Mouse (Mus musculus) heart, embryonic 11.5 days (tissue): Measurements from ENCODE around the gene Enthd1. TPM values are rescaled to one million over a fixed set of nuclear protein-coding genes. Genes with fewer than 3 reads are reported as not detected.

Experiments used
- ATAC-seq: fragments of 200-750 bp; cut with Nextera tagmentation; replicated peaks from 2 replicates; pipeline ENCODE4 v1.8.0; 2017; ENCODE audit warnings: moderate library complexity; ENCODE audit not compliant: insufficient number of reproducible peaks, low FRiP score, low TSS enrichment
- H3K27ac ChIP-seq: fragments of 300-500 bp; sonication (generic); 2 replicates; pipeline ENCODE4 v1.5.1; 2014; ENCODE audit warnings: mild to moderate bottlenecking, low read depth, low read length
- H3K27me3 ChIP-seq: fragments of 300-500 bp; sonication (generic); 2 replicates; pipeline ENCODE4 v1.6.1; 2014; ENCODE audit warnings: mild to moderate bottlenecking, low read length, mixed read lengths; ENCODE audit not compliant: control insufficient read depth, insufficient read depth
- H3K36me3 ChIP-seq: fragments of 300-500 bp; sonication (generic); 2 replicates; pipeline ENCODE4 v1.6.1; 2014; ENCODE audit warnings: mild to moderate bottlenecking, low read length, moderate library complexity, mixed read lengths; ENCODE audit not compliant: control insufficient read depth, insufficient read depth
- H3K4me1 ChIP-seq: fragments of 300-500 bp; sonication (generic); 2 replicates; pipeline ENCODE4 v1.6.1; 2014; ENCODE audit warnings: low read length; ENCODE audit not compliant: control insufficient read depth, insufficient read depth
- H3K4me2 ChIP-seq: fragments of 300-500 bp; sonication (generic); 2 replicates; pipeline ENCODE4 v1.6.1; 2014; ENCODE audit warnings: mild to moderate bottlenecking, moderate library complexity
- H3K4me3 ChIP-seq: fragments of 300-500 bp; sonication (generic); 2 replicates; pipeline ENCODE4 v1.5.1; 2014; ENCODE audit warnings: low read depth, low read length
- H3K9ac ChIP-seq: fragments of 300-500 bp; sonication (generic); 2 replicates; pipeline ENCODE4 v1.6.1; 2014; ENCODE audit warnings: mild to moderate bottlenecking, low read depth, low read length, moderate library complexity
- H3K9me3 ChIP-seq: fragments of 300-500 bp; sonication (generic); replicated peaks from 2 replicates; pipeline ENCODE4 v1.6.1; 2016; ENCODE audit warnings: low read length; ENCODE audit not compliant: control insufficient read depth
- WGBS: fragments of 180-500 bp; shearing (Covaris S2); extraction: QIAGEN DNeasy Blood & Tissue Kit; methylation state at CpG from one replicate; pipeline ENCODE4 v1.1.7; 2014; ENCODE audit not compliant: insufficient replicate concordance; 5-methylcytosine and 5-hydroxymethylcytosine counted together
- polyA plus RNA-seq: library from polyadenylated mRNA; unstranded; fragments of >200 nt; fragmentation: Nextera tagmentation; extraction: Ambion mirVana; gene quantifications from 2 replicates; pipeline ENCODE4 v1.2.1, GENCODE M21; 2014

Gene Enthd1
- polyA plus RNA-seq, 1 experiment from 2014 or later, result not detected

DNA sequence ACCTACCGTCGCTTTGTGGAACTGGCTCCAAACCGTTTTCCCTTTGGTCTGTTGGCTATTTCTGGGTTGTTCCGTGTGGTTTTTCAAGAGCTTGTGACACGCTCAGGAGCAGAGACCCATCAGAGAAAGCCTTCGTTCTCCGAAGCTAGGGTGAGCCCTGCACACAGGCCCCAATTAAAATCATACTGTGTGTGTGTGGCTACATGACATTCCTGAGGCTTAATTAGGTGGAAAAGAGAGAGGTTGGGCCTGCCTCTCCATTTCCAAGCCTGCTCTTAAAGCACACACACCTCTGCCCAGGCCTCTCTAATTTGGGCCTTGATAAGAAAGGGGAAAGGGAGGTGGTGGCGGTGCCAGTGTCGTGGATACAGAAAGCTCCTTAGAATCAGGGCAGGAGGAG lies 126.5 kb downstream of the Enthd1 start:
- Histone ChIP-seq H3K27me3 (no peaks in the 10 kb centered on the region; the same call in 1 of the 2 replicates), H3K4me1 (0 out of 2 replicates have a peak, but pooled peaks cover 2% of the 10 kb centered on the region), H3K4me3 (no peak overlapping the region), H3K9me3 (no peaks in the 10 kb centered on the region), H3K27ac (no peak overlapping the region), H3K36me3 (no peaks in the 10 kb centered on the region), H3K9ac (no peak overlapping the region), H3K4me2 (no peak overlapping the region)
- ATAC-seq, result no peak
- WGBS, result 61% methylated on average over 9 of the region's 9 CpGs

DNA sequence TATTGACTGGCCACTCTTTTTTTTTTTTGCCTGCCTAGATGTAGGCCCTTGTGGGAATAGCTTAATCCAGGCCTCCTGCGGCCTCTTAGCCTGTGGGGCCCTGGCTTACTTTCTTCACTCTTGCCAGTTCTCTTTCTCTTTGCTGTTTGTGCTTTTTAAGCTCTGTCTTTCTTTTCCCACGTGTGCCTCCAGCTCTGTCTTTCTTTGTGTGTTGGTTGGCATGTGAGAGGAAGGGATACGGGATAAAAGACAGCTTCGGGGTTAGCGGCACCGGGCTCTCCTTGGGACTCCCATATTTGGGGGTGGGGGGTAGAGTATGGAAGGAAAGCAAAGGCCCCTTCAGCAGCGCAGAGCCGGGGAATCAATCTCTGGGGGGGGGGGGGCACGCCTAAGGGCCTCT lies 127.0 kb downstream of the Enthd1 start:
- Histone ChIP-seq H3K27ac (no peak overlapping the region), H3K27me3 (no peaks in the 10 kb centered on the region; the same call in 1 of the 2 replicates)
- 78% methylated on average over 9 of the region's 9 CpGs for WGBS

DNA sequence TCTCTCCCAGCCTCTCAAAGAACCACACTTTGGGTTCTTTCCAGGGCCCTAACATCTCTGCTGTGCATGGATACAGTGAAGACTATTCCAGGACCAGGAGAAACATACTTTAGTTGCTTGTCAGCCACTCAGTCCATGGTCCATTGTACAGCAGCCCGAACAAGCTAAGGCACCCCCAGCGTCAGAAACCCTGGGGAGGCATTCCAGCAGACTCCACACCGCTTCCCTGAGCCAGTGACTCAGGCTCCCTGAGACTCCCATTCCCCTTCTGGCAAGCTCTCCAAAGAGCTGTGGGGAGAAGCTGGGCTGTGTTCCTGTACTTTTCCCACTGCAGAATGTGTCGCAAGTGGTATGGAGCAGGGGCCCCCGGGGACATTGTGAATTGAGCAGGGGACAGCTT lies 128.0 kb downstream of the Enthd1 start:
- Histone ChIP-seq H3K36me3 (no peaks in the 10 kb centered on the region), H3K9ac (no peak overlapping the region), H3K4me1 (0 out of 2 replicates have a peak, but pooled peaks cover 2% of the 10 kb centered on the region), H3K4me3 (no peak overlapping the region), H3K4me2 (no peak overlapping the region), H3K27ac (no peak overlapping the region), H3K9me3 (no peaks in the 10 kb centered on the region), H3K27me3 (no peaks in the 10 kb centered on the region; the same call in 1 of the 2 replicates)
- WGBS, result 53% methylated on average over 5 of the region's 5 CpGs
- no peak for ATAC-seq

More for the DNA sequence above, 127.0 kb downstream of the Enthd1 start:
- H3K9ac ChIP-seq, result no peak overlapping the region
- ATAC-seq, result no peak
- no peaks in the 10 kb centered on the region for H3K36me3 ChIP-seq
- no peak overlapping the region for H3K4me3 ChIP-seq
- no peak overlapping the region for H3K4me2 ChIP-seq
- no peaks in the 10 kb centered on the region for H3K9me3 ChIP-seq
- H3K4me1 ChIP-seq, result 0 out of 2 replicates have a peak, but pooled peaks cover 2% of the 10 kb centered on the region

GRCm38 (mm10) chr15:80430324-80430723 lies 134.6 kb downstream of the Enthd1 start:
- no peaks in the 10 kb centered on the region for H3K36me3 ChIP-seq
- H3K4me2 ChIP-seq, result no peak overlapping the region
- H3K27me3 ChIP-seq, result no peaks in the 10 kb centered on the region; the same call in 1 of the 2 replicates
- no peak overlapping the region for H3K27ac ChIP-seq
- 79% methylated on average over 11 of the region's 11 CpGs for WGBS
- H3K9me3 ChIP-seq, result no peaks in the 10 kb centered on the region
- H3K4me3 ChIP-seq, result no peak overlapping the region
- no peak for ATAC-seq
- no peak overlapping the region for H3K9ac ChIP-seq
- no peaks in the 10 kb centered on the region for H3K4me1 ChIP-seq

GRCm38 (mm10) chr15:80418146-80418545 lies 146.8 kb downstream of the Enthd1 start:
- Histone ChIP-seq H3K27ac (no peak overlapping the region), H3K9me3 (no peaks in the 10 kb centered on the region), H3K9ac (no peak overlapping the region), H3K4me1 (no peaks in the 10 kb centered on the region; the same call in 1 of the 2 replicates), H3K27me3 (no peaks in the 10 kb centered on the region; the same call in 1 of the 2 replicates), H3K36me3 (no peaks in the 10 kb centered on the region), H3K4me2 (no peak overlapping the region), H3K4me3 (no peak overlapping the region)
- no peak for ATAC-seq
- WGBS, result 74% methylated on average over 2 of the region's 2 CpGs

DNA sequence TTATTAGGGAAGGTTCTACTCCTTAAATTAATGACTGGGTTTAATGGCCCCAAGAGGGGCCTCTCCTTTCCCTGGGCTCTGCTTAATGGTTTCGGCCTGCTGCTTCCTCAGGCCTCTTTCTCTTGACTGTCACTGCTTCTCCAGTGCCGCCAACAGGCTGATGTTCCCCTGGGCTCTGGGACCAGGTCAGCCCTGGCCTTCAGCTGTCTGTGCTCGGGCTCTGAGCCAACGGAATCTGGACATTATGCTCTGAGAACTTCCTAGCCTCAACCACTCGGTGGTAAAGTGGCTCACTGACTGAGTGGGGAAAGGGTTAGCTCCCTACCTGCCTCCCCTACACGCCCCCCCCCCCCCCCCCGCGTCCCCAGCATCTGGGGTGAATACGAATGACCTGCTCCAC lies 147.9 kb downstream of the Enthd1 start:
- 69% methylated on average over 6 of the region's 9 CpGs for WGBS
- H3K9ac ChIP-seq, result no peak overlapping the region
- no peak for ATAC-seq
- H3K36me3 ChIP-seq, result no peaks in the 10 kb centered on the region
- no peak overlapping the region for H3K27ac ChIP-seq
- H3K9me3 ChIP-seq, result no peaks in the 10 kb centered on the region
- no peaks in the 10 kb centered on the region; the same call in 1 of the 2 replicates for H3K27me3 ChIP-seq
- no peaks in the 10 kb centered on the region; the same call in 1 of the 2 replicates for H3K4me1 ChIP-seq
- H3K4me2 ChIP-seq, result no peak overlapping the region
- no peak overlapping the region for H3K4me3 ChIP-seq

DNA sequence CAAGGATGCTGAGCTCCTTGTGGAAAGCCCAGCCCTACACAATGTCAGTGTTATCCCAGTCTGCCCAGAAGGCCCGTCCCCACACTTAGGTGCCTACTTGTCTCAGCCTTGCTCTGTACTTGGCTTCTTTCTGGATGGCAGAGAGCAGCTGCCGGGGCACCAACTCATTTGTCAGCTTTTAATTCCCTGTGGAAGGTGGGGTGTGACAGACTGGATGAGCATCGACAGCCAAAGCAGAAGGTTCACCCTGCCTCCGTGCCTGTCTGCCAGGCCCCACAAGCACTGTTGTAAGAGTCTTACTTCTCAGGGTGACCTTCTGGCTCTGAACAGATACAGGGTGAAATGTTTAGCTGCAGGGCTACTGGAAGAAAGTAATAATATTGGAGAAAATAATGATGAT lies 149.8 kb downstream of the Enthd1 start:
- no peaks in the 10 kb centered on the region; the same call in 1 of the 2 replicates for H3K27me3 ChIP-seq
- no peaks in the 10 kb centered on the region for H3K36me3 ChIP-seq
- ATAC-seq, result no peak
- no peak overlapping the region for H3K27ac ChIP-seq
- no peak overlapping the region for H3K4me3 ChIP-seq
- no peaks in the 10 kb centered on the region for H3K9me3 ChIP-seq
- H3K4me2 ChIP-seq, result no peak overlapping the region
- 69% methylated on average over 4 of the region's 4 CpGs for WGBS
- H3K9ac ChIP-seq, result no peak overlapping the region
- no peaks in the 10 kb centered on the region; the same call in 1 of the 2 replicates for H3K4me1 ChIP-seq

DNA sequence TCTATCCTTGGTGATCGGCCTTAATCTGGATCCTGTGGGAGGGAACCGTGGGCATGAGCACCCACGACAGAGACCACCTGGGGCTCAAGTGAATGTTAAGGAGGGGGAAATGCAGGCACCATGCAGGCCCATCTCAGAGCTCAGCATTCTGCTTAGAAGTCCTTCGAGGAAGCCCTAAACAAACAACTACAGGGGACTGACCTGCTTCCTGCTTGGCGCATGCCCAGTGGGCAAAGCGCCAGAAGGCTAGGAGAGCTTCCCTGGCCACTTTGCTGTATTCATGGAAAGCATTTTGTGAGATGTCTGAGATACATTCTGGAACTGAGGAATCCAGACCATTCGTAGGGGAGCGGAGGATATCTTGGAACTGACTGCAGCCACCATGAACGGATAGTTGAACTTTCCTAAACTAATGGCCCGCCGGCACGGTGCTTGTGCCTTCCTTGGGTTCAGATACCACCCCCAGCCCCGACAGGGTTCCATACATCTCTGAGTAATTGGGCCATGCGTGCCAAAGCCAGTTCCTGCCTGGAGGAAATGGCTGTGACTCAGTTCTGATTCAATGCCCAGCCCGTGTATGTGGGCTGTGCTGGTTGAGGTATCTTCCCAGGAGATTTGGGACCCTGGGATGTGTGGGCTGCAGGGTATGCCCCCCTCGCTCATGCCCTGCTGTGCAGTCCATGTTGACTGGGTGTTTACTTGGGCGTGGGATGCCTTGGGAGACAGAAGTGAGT lies 150.8 kb downstream of the Enthd1 start:
- Histone ChIP-seq H3K9me3 (no peaks in the 10 kb centered on the region), H3K9ac (no peak overlapping the region), H3K27ac (no peak overlapping the region), H3K4me1 (no peaks in the 10 kb centered on the region; the same call in 1 of the 2 replicates), H3K36me3 (no peaks in the 10 kb centered on the region), H3K27me3 (no peaks in the 10 kb centered on the region; the same call in 1 of the 2 replicates), H3K4me2 (no peak overlapping the region), H3K4me3 (no peak overlapping the region)
- no peak for ATAC-seq
- WGBS, result 71% methylated on average over 17 of the region's 17 CpGs
